In genomic region chr13:40886643-40887381, GRCm38 (mm10) we compare ENCODE assay signal across 9 mouse cellular contexts. TPM values are rescaled to one million over a fixed set of nuclear protein-coding genes. Genes with fewer than 3 reads are reported as not detected.
DNase-seq lines count a peak whose midpoint lies in the region; ATAC-seq and TF ChIP-seq lines count a peak whose summit lies in the region.
"Had no signal": no experiment of that assay in that cellular context is flagged by ENCODE, and none has a peak within 500 bp of the region (broad histone marks: within the 10 kb centered on the region; RNA-seq: fewer than 3 reads in every experiment).

No protein-coding gene starts in this region.

- H3K27me3 ChIP-seq in forebrain, embryonic 12.5 days = peaks cover 11% of the 10 kb centered on the region
- no peaks in the 10 kb centered on the region for H3K27me3 ChIP-seq in intestine, embryonic 16.5 days (replicated peaks; ENCODE audit: control insufficient read depth, insufficient read depth, low read length)

- peak overlapping the region; percentile 69 for H3K27ac ChIP-seq in left cerebral cortex, adult 2 months
- no peak overlapping the region for H3K27ac ChIP-seq in forebrain, embryonic 12.5 days
- peak overlapping the region; percentile 55; the same call in 1 of the 2 replicates for H3K27ac ChIP-seq in intestine, embryonic 16.5 days (ENCODE audit: low read length)
- H3K27ac ChIP-seq: macrophage had no signal

- H3K4me2 ChIP-seq in forebrain, embryonic 12.5 days = peak overlapping the region; percentile 63
- H3K4me2 ChIP-seq in intestine, embryonic 16.5 days (ENCODE audit: low read depth, low read length) = peak overlapping the region; percentile 65

- WGBS in forebrain, embryonic 12.5 days = under 1% methylated on average over 22 of the region's 22 CpGs
- 8% methylated on average over 22 of the region's 22 CpGs for WGBS in intestine, embryonic 16.5 days

- peak in 1 of 2 experiments; percentile 28 for DNase-seq in left cerebral cortex, adult 2 months (ENCODE audit: extremely low spot score in 1 of 2, low spot score in 2 of 2)
- no peak for DNase-seq in left cerebral cortex, postnatal 25 days (ENCODE audit: low spot score in 2 of 2)
- peak; percentile 64 for DNase-seq in lung, postnatal 36 days
- no peak for DNase-seq in thymus, postnatal 14 days
- no peak for DNase-seq in spleen, postnatal 14 days (ENCODE audit: low spot score in 2 of 2)
- no peak for DNase-seq in T-cell, adult 2 months (ENCODE audit: low spot score)

- TF ChIP-seq CTCF in left cerebral cortex, adult 2 months (IDR thresholded peaks at IDR 0.05) = no peak

- peak overlapping the region; percentile 48 for H3K9ac ChIP-seq in forebrain, embryonic 12.5 days
- H3K9ac ChIP-seq in intestine, embryonic 16.5 days (ENCODE audit: low read depth, low read length) = peak overlapping the region; percentile 64

- peak; percentile 57; the same call in 1 of the 2 replicates for ATAC-seq in forebrain, embryonic 12.5 days (ENCODE audit: low FRiP score)
- ATAC-seq in intestine, embryonic 16.5 days = peak; percentile 38

- no peaks in the 10 kb centered on the region for H3K36me3 ChIP-seq in forebrain, embryonic 12.5 days (replicated peaks)
- H3K36me3 ChIP-seq in intestine, embryonic 16.5 days (ENCODE audit: control insufficient read depth, insufficient read depth, low read length) = no peaks in the 10 kb centered on the region

- H3K4me1 ChIP-seq in forebrain, embryonic 12.5 days = peaks cover 20% of the 10 kb centered on the region
- peaks cover 8% of the 10 kb centered on the region; the same call in 1 of the 2 replicates for H3K4me1 ChIP-seq in intestine, embryonic 16.5 days (ENCODE audit: control insufficient read depth, insufficient read depth, low read length)

- peak overlapping the region; percentile 44 for H3K4me3 ChIP-seq in left cerebral cortex, adult 2 months
- peak overlapping the region; percentile 34 for H3K4me3 ChIP-seq in forebrain, embryonic 12.5 days (replicated peaks)
- peak overlapping the region; percentile 40 for H3K4me3 ChIP-seq in intestine, embryonic 16.5 days (ENCODE audit: low read length)

- intact Hi-C loops in left cerebral cortex, adult 2 months (cut with DNase I) = no loop called here
- intact Hi-C loops in left cerebral cortex, postnatal 25 days (cut with DNase I) = loop anchor here (5.0 kb wide), 1 partner anchor 90 kb away; no protein-coding TSS in a partner anchor

- no peaks in the 10 kb centered on the region for H3K9me3 ChIP-seq in forebrain, embryonic 12.5 days
- no peaks in the 10 kb centered on the region for H3K9me3 ChIP-seq in intestine, embryonic 16.5 days (ENCODE audit: control insufficient read depth, low read length)

RNA-seq across cellular contexts. Expression of gene Gcnt2, which starts 27.3 kb away (rescaled TPM):
- 10 to 100 TPM; 21.1 to 21.7 TPM for total RNA-seq in left cerebral cortex, adult 2 months (2021)
- total RNA-seq in left cerebral cortex, postnatal 25 days (2021) = 10 to 100 TPM; 17.3 to 17.7 TPM
- 3.6 and 4.4 TPM in 2 replicates for polyA plus RNA-seq in forebrain, embryonic 12.5 days (2016; fragmentation: Nextera tagmentation; extraction: Ambion mirVana)
- polyA plus RNA-seq in intestine, embryonic 16.5 days (2015; fragmentation: Nextera tagmentation; extraction: Ambion mirVana) = 14.5 and 17.3 TPM in 2 replicates
